Mouse (Mus musculus) gastrocnemius, adult 8-10 months (tissue): ENCODE measurements around the gene Dnajb2. TPM values are rescaled to one million over a fixed set of nuclear protein-coding genes. Genes with fewer than 3 reads are reported as not detected.

Experiments used
- DNase-seq, 2 experiments: peaks; one replicate each; pipeline ENCODE4 v3.0.0; 2022; ENCODE audit warnings: low spot score in 2 of 2
- total RNA-seq, 4 experiments: library from RNA; stranded (reverse); gene quantifications; 2 replicates each; pipeline ENCODE4 v1.2.4; 2022

The Dnajb2 gene
- 10 to 100 TPM; 84.3 to 97.1 (median 85.1) TPM for total RNA-seq

GRCm38 (mm10) chr1:75236117-75237050 lies at the start of gene Dnajb2:
Dnajb2 (plus strand) TSS chr1:75236406.
- peak; percentile 81 to 88 for DNase-seq

- no peak for DNase-seq
Measured at GRCm38 (mm10) chr1:75187126-75187525, 49.1 kb upstream of the Dnajb2 start.

- no peak for DNase-seq
Measured at GRCm38 (mm10) chr1:75187914-75188483, 48.2 kb upstream of the Dnajb2 start.

DNA sequence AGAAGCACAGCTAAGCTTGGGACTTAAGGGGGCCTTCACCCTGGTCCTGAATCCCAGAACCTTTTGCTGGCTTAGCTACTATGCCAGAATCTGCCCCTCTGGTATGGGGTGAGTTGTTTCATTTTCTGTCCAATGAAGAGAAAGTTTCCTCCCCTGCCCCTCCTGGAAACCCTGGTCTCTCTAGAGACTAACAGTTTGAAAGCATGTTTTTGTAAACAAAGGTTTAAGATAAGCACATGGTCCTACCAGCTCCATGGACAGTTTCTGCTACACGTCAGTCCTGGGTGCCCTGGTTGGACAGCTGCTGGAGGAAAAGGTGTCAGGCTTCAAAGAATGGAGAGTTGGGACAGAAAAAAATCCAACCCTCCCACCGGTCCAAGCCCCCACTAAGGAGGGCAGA lies 45.6 kb upstream of the Dnajb2 start:
- DNase-seq, result no peak

GRCm38 (mm10) chr1:75191258-75191621 lies 45.0 kb upstream of the Dnajb2 start:
- DNase-seq, result no peak

DNA sequence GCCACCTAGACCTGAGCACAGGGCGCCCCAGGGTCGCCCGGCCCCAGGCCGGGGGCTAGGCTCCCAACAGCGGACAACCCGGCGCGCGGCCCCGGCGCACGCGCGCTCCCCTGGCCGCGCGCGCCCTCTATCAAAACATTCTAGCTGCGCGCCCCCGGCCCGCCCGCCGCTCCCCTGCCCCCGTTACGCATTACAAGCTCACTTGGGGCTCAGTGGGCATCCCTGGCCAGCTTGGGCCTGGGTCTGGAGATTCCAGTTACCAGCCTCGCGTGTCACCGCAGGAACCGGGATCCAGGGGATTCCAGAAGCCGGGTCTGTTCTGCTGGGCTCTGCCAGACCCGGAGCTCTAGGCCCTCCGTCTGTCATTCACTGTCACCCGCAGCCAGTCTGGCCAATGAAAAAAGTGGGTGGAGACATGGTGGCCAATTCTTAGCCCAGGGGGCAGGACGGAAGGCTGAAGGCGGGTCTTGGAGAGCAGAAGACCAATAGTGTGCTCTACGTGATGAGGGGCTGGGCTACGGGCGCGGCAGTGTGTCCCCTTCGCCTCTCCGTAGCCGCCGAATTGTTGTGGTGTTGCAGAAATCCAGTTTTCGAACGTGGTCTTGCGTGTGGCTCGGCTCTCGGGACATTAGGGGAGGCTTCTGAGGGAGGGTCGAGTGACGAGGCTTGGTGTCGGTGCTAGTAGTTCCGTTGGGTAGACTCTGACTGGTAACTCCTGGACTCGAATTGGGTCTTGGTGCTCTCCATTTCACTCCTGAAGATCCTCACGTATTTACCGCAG lies 44.4 kb upstream of the Dnajb2 start, which contains the start of the genes Ankzf1 and Atg9a:
Gene Ankzf1, plus strand, starts transcription at position 530 of the 781 bp plus-strand sequence.
Gene Atg9a, minus strand, starts transcription at position 575 of the 781 bp plus-strand sequence.
- peak; percentile 94 to 98 for DNase-seq

- DNase-seq, result no peak
Measured at GRCm38 (mm10) chr1:75192452-75192851, 43.8 kb upstream of the Dnajb2 start.

DNA sequence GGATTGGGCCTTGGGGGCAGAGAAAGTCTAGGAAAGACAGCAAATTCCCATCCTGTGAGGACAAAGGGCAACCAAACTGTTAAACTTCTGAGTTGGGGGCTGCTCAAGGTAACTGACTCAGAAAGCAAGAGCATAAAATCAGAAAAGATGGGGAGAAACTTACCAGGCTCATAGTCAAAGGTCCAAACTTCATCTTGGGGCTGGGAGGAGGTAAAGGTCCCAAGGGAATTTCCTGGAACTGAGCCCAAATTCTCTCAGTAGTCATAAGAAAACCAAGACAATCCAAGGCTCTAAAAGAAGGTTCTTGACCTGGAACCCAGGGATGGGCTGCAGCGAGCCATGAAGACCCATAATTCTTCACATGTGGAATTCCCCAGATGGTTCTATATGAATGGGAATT lies 35.0 kb upstream of the Dnajb2 start:
- no peak for DNase-seq

DNA sequence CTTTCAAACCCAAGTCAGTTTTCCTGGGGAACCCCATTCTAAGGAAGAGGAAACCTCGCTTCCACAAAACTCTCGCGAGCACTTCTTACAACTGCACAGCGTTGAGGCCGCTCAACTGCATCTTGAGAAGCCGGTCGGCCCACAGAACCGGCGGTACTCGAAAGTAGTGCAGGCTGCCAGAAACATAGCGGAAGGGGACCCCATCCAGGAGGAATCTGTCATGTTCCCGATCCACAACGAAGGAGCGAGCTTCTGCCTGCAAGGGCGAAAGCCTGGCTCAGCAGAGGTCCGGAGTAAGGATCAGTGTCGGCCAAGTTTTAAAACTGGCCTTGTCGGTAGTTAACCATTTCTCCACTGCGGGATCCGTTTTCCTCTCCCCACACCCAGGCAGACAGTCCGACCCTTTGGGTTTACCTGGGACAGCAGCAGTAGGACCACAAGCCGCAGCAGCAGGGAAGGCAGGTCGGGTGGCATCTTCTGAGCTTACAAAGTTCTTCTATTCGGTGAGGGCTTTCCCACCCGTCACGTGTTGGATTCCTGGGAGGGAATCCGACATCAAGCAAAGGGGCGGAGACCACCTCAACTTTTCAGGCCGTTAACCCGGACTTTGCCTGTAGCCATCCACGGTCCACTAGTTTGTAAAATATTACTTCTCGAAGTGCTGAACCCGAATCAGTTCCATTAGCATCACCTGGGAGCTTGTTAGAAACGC lies 27.1 kb upstream of the Dnajb2 start:
- DNase-seq, result no peak

DNA sequence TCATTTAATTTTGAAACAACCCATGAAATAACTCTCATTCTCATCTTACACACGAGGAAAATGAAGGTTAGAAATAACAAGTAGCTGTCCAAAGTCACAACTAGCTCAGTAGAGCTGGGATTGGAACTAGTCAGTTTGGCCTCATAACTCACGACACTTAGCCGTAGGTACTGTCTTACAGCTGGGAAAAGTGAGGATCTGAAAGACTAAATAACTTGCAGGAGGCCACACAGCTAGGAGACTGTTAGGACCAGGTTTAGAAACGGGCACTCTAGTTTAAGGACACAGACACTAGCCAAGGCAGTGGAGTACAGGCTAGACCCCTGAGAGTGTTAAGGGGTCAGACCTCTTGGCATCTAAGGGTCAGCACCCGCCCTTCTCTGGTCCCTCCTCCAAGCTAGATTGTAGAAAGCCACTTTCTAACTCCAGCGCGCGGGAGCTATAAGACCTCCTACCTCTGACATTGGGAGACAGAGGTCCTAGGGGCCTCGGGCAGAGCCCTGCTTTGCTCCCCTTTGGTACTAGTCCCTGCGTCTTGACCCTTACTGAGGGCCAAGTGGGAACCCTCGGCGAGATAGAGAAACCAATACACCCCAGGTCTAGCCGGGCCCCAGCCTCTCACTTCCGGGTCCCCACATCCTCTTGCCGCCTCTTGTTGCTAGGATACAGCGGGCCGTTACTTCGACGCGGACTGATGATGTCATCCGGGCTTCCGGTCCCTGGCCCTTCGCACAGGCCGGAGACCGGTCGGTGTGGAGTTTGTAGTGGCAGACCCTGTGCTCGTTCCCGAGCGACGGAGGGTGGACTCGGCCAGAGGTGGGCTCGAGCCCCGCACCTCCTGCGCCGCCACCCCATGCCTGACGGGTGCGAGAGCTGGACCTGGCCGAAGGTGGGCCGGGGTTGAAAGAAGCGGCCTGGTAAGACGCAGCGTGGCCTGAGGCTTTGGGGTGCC lies 25.8 kb upstream of the Dnajb2 start, which contains the start of the genes Glb1l and Stk16:
Gene Glb1l, minus strand, starts transcription at position 678 of the 952 bp plus-strand sequence.
Gene Stk16, plus strand, starts transcription at position 703 of the 952 bp plus-strand sequence.
- DNase-seq, result peak; percentile 89 to 91

DNA sequence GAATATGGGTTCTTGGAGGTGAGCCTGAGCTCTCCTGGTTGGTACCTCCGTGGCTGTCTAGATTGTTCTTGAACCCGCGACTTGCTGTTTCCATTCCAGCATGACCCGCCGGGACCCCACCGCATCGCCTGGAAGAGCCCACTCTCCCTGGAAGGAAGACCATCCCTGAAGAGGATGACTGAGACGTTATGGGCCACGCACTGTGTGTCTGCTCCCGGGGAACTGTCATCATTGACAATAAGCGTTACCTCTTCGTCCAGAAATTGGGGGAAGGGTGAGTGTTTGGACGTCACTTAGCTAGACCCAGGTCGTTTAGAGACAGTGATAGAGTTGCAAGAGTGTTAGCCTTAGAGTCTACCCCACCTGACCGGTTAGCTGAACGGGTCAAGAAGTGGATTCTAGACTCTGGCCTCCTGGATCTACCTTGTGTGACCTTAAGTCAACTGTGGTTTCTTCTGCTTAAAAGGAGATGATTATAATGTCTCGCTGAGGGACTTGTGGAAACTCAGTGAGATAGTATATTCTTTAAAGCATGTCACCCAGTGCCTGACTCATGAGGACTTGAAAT lies 25.0 kb upstream of the Dnajb2 start:
- DNase-seq, result no peak

- no peak for DNase-seq
Measured at GRCm38 (mm10) chr1:75212542-75212941, 23.7 kb upstream of the Dnajb2 start.

DNA sequence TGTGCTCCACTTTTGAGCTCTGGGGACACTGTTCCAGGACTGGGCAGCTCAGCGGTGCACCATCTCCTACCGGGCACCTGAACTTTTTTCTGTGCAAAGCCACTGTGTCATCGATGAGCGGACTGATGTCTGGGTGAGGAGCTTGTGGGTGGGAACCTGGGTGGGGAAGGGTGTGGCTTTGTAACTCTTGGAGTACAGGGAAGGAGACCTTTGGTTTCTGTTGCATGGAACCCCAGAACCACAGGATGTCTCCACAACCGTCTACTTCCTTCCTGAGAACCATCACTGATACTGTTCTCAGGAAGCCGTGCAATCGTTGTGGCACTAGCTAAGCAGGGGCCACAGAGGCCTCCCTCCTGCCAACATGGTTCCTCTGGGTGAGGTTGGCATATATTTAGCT lies 23.1 kb upstream of the Dnajb2 start:
- no peak for DNase-seq

DNA sequence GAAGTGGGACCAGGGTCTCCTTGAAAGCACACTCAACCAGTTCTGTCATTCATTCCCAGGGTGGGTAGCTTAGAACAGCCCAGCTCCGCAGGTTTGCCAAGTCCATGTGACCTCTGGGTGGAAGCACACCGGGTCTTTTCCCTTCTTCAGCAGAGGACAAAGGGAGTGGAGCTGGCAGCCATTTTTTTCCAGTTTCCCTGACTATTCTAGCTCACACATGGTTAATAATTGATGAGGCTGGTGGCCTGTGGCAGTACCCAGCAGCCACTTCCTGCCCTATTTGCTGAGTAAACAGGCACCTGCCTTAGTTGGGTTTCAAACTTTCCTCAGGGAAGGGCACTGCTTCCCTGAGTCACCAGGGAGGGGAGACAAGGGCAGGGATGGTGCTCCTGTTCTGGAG lies 21.8 kb upstream of the Dnajb2 start:
- no peak for DNase-seq

- DNase-seq, result peak in 1 of 2 experiments; percentile 47
Measured at GRCm38 (mm10) chr1:75214886-75215285, 21.3 kb upstream of the Dnajb2 start.

DNA sequence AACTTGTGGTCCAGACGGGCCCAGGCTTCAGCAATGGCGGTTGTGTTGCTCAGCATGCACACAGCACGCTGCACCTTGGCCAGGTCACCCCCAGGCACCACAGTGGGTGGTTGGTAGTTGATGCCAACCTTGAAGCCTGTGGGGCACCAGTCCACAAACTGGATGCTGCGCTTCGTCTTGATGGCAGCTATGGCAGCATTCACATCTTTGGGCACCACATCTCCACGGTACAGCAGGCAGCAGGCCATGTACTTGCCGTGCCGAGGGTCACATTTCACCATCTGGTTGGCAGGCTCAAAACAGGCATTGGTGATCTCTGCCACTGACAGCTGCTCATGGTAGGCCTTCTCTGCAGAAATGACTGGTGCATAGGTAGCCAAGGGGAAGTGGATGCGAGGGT lies 20.4 kb upstream of the Dnajb2 start:
- peak; percentile 59 to 64 for DNase-seq

DNA sequence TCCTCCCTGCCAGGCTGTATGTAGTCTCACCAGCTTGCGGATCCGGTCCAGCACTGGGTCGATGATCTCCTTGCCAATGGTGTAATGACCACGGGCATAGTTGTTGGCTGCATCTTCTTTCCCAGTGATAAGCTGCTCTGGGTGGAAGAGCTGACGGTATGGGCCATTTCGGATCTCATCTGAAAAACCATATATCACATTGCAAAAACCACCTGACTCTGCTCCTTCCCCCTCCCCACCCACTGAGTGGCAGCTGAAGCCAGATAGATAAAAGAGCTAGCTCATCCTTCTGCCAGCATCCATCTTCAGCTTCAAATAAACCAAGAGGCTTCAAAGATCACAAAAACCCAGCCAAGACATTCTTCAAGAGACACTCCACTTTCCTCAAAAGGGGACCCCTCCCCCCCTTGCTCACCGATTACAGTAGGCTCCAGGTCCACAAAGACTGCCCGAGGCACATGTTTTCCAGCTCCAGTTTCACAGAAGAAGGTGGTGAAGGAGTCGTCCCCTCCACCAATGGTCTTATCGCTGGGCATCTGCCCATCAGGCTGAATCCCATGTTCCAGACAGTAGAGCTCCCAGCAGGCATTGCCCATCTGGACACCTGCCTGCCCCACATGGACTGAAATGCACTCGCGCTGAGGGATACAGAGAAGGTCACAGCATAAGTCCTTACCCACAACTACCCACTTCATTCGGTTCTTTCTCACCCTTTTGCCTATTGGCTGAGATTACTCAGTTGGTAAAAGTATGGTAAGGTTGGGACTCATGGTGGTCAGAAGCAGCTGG lies 19.2 kb upstream of the Dnajb2 start:
- peak; percentile 64 to 76 for DNase-seq

DNA sequence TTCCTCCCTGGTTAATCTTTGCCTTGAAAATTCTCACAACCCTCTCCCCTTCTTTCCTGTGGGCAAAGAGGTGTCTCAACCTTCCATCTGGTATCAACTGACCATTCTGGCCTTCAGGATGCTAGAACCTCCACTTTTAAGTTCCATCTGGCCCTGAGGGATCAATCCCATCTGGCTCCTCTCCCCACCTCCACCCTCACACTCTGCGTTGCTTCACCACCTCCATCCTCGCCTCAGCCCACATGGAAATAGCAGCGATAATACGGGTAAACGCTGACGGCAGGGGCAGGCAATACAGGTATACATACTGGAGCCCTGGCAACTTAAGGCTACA lies 18.3 kb upstream of the Dnajb2 start:
- no peak for DNase-seq
